Mouse (Mus musculus): ENCODE measurements around the gene Krtap19-2.
A peak's percentile ranks its signal among the peaks of the same experiment; 100 is the strongest.

The Krtap19-2 gene

DNA sequence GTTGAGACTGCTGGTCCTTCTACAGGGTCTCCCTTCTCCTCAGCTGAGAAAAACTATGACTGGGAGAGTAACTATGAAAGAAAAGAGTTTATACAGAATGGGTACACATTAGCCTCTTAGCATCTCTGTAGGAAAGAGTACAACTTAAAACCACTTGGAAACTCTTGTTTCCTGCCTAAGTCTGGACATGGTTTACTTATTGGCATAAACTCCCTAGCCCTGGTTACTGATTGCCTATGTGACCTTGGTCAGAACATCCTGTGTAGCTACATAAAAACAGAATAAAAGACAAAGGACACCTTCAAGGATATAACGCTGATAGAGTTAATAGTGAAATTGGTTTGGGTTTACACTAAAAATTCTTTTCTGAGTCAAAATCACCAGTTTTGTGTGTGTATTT lies 26.7 kb downstream of the Krtap19-2 start:
- H3K27me3 ChIP-seq (ENCODE audit: insufficient read depth, low read length): no peaks in the 10 kb centered on the region
- TF ChIP-seq NANOG (IDR thresholded peaks at IDR 0.05; ENCODE audit: borderline replicate concordance, low read length) (no peak), CTCF (conservative IDR thresholded peaks at IDR 0.05; ENCODE audit: low read length) (no peak), POU5F1 (IDR thresholded peaks at IDR 0.05; ENCODE audit: borderline replicate concordance, low read length) (no peak)
- H3K4me3 ChIP-seq (replicated peaks; ENCODE audit: low read length): no peak overlapping the region
- H3K9me3 ChIP-seq (ENCODE audit: low read length): no peaks in the 10 kb centered on the region
- no peaks in the 10 kb centered on the region for H3K36me3 ChIP-seq (ENCODE audit: insufficient read depth, low read length)
- no peaks in the 10 kb centered on the region for H3K4me1 ChIP-seq (replicated peaks; ENCODE audit: low read depth, low read length)

DNA sequence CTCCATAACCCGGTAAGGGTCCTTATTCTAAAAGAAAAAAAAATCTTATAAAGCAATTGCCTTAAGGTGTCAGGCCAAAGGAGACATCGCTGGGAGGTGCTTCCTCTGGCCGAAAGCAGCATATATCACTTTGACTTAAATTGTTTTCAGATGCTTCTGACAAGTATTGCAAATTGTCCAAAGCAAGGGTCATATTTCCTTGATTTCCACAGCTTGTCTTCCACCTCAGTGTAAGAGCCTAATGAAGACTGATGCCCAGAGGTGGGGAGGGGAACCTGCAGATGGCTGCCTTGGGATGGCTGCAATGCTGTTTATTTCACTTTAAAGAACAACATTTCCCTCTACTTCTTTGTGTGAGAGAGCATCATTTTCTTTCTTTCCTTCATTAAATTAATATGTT lies 47.1 kb downstream of the Krtap19-2 start:
- Histone ChIP-seq H3K27me3 (ENCODE audit: insufficient read depth, low read length) (no peaks in the 10 kb centered on the region), H3K9me3 (ENCODE audit: low read length) (no peaks in the 10 kb centered on the region), H3K4me1 (replicated peaks; ENCODE audit: low read depth, low read length) (peaks cover 6% of the 10 kb centered on the region; the same call in 1 of the 2 replicates), H3K36me3 (ENCODE audit: insufficient read depth, low read length) (no peaks in the 10 kb centered on the region), H3K4me3 (replicated peaks; ENCODE audit: low read length) (no peak overlapping the region)
- TF ChIP-seq CTCF (conservative IDR thresholded peaks at IDR 0.05; ENCODE audit: low read length): no peak
- no peak for TF ChIP-seq POU5F1 (IDR thresholded peaks at IDR 0.05; ENCODE audit: borderline replicate concordance, low read length)
- no peak for TF ChIP-seq NANOG (IDR thresholded peaks at IDR 0.05; ENCODE audit: borderline replicate concordance, low read length)

DNA sequence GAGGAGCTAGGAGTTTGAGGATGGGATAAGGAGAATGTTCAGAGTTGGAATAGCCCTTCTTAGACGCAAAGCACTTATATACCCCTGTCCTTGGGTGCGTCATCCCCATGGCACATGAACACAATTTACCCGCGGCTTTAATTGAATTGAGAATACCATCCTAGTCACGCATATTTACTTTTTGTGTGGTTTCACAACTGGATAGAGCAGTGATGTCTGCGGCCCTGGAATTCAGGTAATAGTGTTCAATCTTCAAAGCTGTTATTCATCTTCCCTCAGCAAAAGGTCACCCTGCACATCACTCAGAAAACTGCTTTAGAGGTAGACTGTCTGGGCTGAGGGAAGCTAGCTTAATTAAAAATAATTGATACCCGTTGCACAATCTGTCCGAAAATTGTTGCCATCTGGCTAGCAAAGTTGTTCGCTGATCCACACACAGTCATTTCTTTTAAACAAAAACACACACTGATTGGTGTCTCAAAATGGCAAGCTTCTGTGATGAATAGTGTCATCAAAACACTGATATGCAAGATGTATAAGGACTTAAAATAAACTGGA lies 47.9 kb downstream of the Krtap19-2 start, which contains the start of gene Krtap14:
Krtap14 (minus strand) TSS at position 51 of the 558 bp plus-strand sequence.
- no peaks in the 10 kb centered on the region for H3K27me3 ChIP-seq (ENCODE audit: insufficient read depth, low read length)
- TF ChIP-seq NANOG (IDR thresholded peaks at IDR 0.05; ENCODE audit: borderline replicate concordance, low read length) (no peak), CTCF (conservative IDR thresholded peaks at IDR 0.05; ENCODE audit: low read length) (no peak), POU5F1 (IDR thresholded peaks at IDR 0.05; ENCODE audit: borderline replicate concordance, low read length) (no peak)
- peaks cover 6% of the 10 kb centered on the region; the same call in 1 of the 2 replicates for H3K4me1 ChIP-seq (replicated peaks; ENCODE audit: low read depth, low read length)
- no peaks in the 10 kb centered on the region for H3K9me3 ChIP-seq (ENCODE audit: low read length)
- H3K4me3 ChIP-seq (replicated peaks; ENCODE audit: low read length): no peak within 1 kb of the TSS
- no peaks in the 10 kb centered on the region for H3K36me3 ChIP-seq (ENCODE audit: insufficient read depth, low read length)

DNA sequence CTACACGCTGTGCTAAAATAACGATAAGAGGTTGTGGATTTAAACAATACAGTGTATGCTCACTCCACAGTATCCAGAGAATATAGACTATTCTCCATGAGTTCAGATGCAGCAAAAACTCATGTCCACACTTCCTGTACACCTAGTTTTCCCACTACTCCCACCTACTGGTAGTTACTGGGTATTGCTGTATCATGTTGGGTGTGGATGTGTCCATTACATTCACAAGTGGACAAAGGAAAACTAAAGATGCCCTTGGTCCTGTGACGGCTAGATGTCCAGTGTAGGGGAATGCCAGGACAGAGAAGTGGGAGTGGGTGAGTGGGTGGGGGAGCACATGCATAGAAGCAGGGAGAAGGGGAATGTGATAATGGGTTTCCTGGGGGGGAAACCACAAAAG lies 50.3 kb downstream of the Krtap19-2 start:
- 0 out of 2 replicates have a peak, but pooled peaks cover 2% of the 10 kb centered on the region for H3K4me1 ChIP-seq (replicated peaks; ENCODE audit: low read depth, low read length)
- H3K4me3 ChIP-seq (replicated peaks; ENCODE audit: low read length): no peak overlapping the region
- H3K36me3 ChIP-seq (ENCODE audit: insufficient read depth, low read length): no peaks in the 10 kb centered on the region
- TF ChIP-seq POU5F1 (IDR thresholded peaks at IDR 0.05; ENCODE audit: borderline replicate concordance, low read length): no peak
- peak; percentile 65 for TF ChIP-seq CTCF (conservative IDR thresholded peaks at IDR 0.05; ENCODE audit: low read length)
- no peaks in the 10 kb centered on the region for H3K9me3 ChIP-seq (ENCODE audit: low read length)
- H3K27me3 ChIP-seq (ENCODE audit: insufficient read depth, low read length): no peaks in the 10 kb centered on the region
